Mouse (Mus musculus): Measurements from ENCODE around the gene Prkca. TPM values are rescaled to one million over a fixed set of nuclear protein-coding genes. Genes with fewer than 3 reads are reported as not detected.

Gene Prkca
- polyA plus RNA-seq, 1 experiment from 2014 or later = 1.6 TPM

DNA sequence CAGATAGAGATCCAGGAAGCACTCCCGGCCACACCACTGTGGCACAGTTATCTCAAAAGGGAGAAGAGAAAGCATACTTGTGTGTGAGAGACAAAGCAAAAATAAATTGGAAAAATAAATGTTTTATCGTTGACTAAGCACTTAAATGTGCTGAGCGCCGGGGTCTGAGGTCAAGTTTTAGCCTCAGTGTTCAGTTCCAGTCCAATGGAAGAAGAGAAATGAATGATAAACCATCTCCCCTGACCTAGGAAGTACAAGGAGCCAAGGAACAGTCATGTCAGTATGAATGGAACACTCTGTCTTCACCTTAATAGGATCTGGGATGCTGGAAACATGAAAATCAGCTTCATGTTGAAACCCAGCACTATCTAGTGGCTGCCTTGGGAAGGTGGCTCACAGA, 113.6 kb downstream of the Prkca start:
- Histone ChIP-seq H3K27ac (no peak overlapping the region), H3K36me3 (replicated peaks) (no peaks in the 10 kb centered on the region), H3K4me1 (peaks cover 18% of the 10 kb centered on the region), H3K9me3 (no peaks in the 10 kb centered on the region), H3K27me3 (ENCODE audit: poor library complexity, severe bottlenecking) (no peaks in the 10 kb centered on the region), H3K4me3 (no peak overlapping the region)
- DNase-seq (ENCODE audit: extremely low spot score, low spot score) = no peak
- 97% methylated on average over 4 of the region's 4 CpGs for WGBS

- Histone ChIP-seq H3K36me3 (replicated peaks) (no peaks in the 10 kb centered on the region), H3K27me3 (ENCODE audit: poor library complexity, severe bottlenecking) (no peaks in the 10 kb centered on the region), H3K27ac (no peak overlapping the region), H3K4me1 (peaks cover 21% of the 10 kb centered on the region), H3K4me3 (no peak overlapping the region), H3K9me3 (no peaks in the 10 kb centered on the region)
- WGBS = 87% methylated on average over 8 of the region's 8 CpGs
- no peak for DNase-seq (ENCODE audit: extremely low spot score, low spot score)
Observed at GRCm38 (mm10) chr11:108229176-108229946, 114.4 kb downstream of the Prkca start.

- no peaks in the 10 kb centered on the region for H3K36me3 ChIP-seq (replicated peaks)
- peaks cover 30% of the 10 kb centered on the region for H3K4me1 ChIP-seq
- H3K27ac ChIP-seq = no peak overlapping the region
- no peaks in the 10 kb centered on the region for H3K27me3 ChIP-seq (ENCODE audit: poor library complexity, severe bottlenecking)
- 81% methylated on average over 4 of the region's 4 CpGs for WGBS
- H3K4me3 ChIP-seq = no peak overlapping the region
- no peaks in the 10 kb centered on the region for H3K9me3 ChIP-seq
- no peak for DNase-seq (ENCODE audit: extremely low spot score, low spot score)
Observed at GRCm38 (mm10) chr11:108228497-108228896, 115.2 kb downstream of the Prkca start.

DNA sequence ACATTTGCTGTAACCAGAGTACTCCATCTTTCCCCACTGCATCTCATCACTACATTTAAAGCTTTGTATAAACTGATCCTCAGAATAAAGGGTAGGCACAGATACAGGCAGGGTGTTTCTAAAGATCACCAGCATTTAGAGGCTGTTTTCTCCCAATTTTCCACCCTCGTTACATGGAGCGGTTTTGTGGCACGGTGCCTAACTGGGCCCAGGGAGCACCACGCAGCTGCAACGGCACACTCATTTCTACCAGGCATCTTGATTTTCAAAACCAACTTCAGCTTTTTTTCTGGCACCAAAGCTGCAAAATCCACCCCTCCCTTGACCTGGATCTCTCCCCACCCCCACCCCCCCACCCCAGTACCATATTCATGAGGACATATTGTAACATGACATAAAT, 117.5 kb downstream of the Prkca start:
- H3K4me1 ChIP-seq = peaks cover 36% of the 10 kb centered on the region
- no peaks in the 10 kb centered on the region for H3K36me3 ChIP-seq (replicated peaks)
- WGBS = 95% methylated on average over 5 of the region's 5 CpGs
- no peak overlapping the region for H3K27ac ChIP-seq
- H3K4me3 ChIP-seq = no peak overlapping the region
- no peak for DNase-seq (ENCODE audit: extremely low spot score, low spot score)
- no peaks in the 10 kb centered on the region for H3K9me3 ChIP-seq
- H3K27me3 ChIP-seq (ENCODE audit: poor library complexity, severe bottlenecking) = no peaks in the 10 kb centered on the region

GRCm38 (mm10) chr11:108224233-108224973, 119.3 kb downstream of the Prkca start:
- peaks cover 36% of the 10 kb centered on the region for H3K4me1 ChIP-seq
- no peak overlapping the region for H3K4me3 ChIP-seq
- H3K9me3 ChIP-seq = no peaks in the 10 kb centered on the region
- no peaks in the 10 kb centered on the region for H3K36me3 ChIP-seq (replicated peaks)
- no peak for DNase-seq (ENCODE audit: extremely low spot score, low spot score)
- H3K27ac ChIP-seq = no peak overlapping the region
- H3K27me3 ChIP-seq (ENCODE audit: poor library complexity, severe bottlenecking) = no peaks in the 10 kb centered on the region
- 53% methylated on average over 11 of the region's 11 CpGs for WGBS

DNA sequence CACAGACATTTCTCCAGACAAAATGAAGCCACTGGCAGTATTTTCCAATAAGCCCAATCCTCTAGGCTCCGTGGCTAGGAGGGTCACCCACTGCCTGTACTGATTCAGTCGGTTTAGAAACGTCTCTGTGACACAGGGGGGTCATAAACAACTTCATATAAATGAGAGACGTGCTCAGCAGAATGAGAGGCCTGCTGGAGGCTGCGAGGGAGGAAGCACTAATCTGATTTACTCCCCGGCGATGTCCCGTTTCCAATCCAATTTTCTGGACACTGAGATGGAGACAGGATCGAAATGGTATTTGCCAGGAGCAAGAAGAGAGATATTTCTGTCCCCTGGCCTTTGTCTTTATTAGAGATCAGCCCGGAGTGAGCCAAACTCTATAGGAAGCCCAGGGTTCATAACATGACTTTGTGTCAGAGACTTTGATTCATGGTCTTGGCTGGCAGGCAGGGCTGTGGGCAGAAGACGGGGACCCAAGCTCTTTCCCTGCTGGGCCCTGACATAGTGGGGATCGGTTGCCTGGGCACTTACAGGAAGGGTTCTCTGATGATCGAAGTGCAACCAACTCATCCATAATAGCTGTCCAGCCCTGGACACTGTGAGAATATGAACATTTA, 120.0 kb downstream of the Prkca start:
- Histone ChIP-seq H3K4me3 (no peak overlapping the region), H3K27ac (no peak overlapping the region), H3K4me1 (peaks cover 36% of the 10 kb centered on the region), H3K36me3 (replicated peaks) (no peaks in the 10 kb centered on the region), H3K9me3 (no peaks in the 10 kb centered on the region), H3K27me3 (ENCODE audit: poor library complexity, severe bottlenecking) (no peaks in the 10 kb centered on the region)
- DNase-seq (ENCODE audit: extremely low spot score, low spot score) = no peak
- WGBS = 72% methylated on average over 13 of the region's 13 CpGs

GRCm38 (mm10) chr11:108223154-108223553, 120.6 kb downstream of the Prkca start:
- WGBS = 91% methylated on average over 6 of the region's 6 CpGs
- no peak for DNase-seq (ENCODE audit: extremely low spot score, low spot score)
- H3K4me1 ChIP-seq = peaks cover 32% of the 10 kb centered on the region
- no peaks in the 10 kb centered on the region for H3K9me3 ChIP-seq
- no peaks in the 10 kb centered on the region for H3K36me3 ChIP-seq (replicated peaks)
- no peaks in the 10 kb centered on the region for H3K27me3 ChIP-seq (ENCODE audit: poor library complexity, severe bottlenecking)
- H3K27ac ChIP-seq = no peak overlapping the region
- no peak overlapping the region for H3K4me3 ChIP-seq

GRCm38 (mm10) chr11:108222616-108223015, 121.1 kb downstream of the Prkca start:
- no peaks in the 10 kb centered on the region for H3K9me3 ChIP-seq
- WGBS = 85% methylated on average over 8 of the region's 8 CpGs
- peaks cover 27% of the 10 kb centered on the region for H3K4me1 ChIP-seq
- peak overlapping the region; percentile 3; the same call in 1 of the 2 replicates for H3K27ac ChIP-seq
- H3K4me3 ChIP-seq = no peak overlapping the region
- H3K27me3 ChIP-seq (ENCODE audit: poor library complexity, severe bottlenecking) = no peaks in the 10 kb centered on the region
- H3K36me3 ChIP-seq (replicated peaks) = no peaks in the 10 kb centered on the region
- DNase-seq (ENCODE audit: extremely low spot score, low spot score) = no peak

DNA sequence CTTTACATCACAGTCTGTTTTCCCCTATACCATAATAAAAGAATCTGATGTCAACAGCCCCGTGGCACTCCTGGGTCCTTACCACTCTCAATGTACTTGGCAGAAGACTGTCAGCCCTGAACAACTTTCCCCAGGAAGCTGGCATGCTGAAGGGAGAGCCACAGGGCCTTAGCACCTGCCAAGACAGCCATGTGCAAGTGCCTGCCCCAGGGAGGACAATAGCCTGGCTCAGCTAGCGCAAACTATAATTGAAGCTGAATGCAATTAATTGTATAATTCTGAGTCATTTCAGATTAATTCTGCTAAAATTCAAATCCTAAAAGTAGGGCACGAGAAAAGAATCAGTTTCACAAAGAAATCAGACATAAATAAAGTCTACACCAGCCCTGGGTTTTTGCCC, 121.7 kb downstream of the Prkca start:
- Histone ChIP-seq H3K9me3 (no peaks in the 10 kb centered on the region), H3K27me3 (ENCODE audit: poor library complexity, severe bottlenecking) (no peaks in the 10 kb centered on the region), H3K4me1 (peaks cover 22% of the 10 kb centered on the region), H3K4me3 (no peak overlapping the region), H3K27ac (no peak overlapping the region), H3K36me3 (replicated peaks) (no peaks in the 10 kb centered on the region)
- DNase-seq (ENCODE audit: extremely low spot score, low spot score) = no peak
- WGBS = 88% methylated on average over 3 of the region's 3 CpGs

DNA sequence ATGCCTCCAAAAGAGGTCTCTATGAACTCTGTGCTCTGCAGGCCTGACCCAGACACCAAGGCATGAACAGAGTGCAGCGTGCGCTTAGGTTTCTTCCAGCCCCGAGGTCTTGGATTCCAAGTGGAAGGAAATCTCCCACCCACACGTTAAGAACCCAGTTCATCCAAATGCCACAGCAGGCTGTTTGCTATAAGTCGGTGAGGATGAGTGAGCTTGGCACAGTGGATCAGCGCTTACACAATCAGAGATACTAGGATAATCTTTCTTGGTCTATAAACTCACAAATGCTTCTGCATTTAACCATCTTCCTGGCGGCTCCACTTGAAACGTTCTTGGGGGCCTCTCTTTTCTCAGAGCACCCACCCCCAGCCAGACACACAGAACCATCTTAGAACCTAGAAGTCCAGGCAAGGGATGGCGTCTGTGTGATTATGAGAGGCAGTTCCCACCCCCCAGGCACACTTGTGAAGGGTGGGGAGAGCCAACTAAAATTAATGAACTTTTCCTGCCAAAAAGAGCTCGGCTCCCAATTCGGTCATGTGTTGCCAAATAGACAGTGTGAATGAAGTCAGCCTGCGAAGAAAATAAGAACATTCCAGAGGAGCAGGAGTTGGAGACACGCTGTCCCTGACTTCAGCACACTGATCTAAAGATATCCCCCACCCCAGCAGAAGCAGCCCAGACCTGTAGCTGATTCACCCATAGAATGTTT, 122.4 kb downstream of the Prkca start:
- Histone ChIP-seq H3K4me3 (no peak overlapping the region), H3K27me3 (ENCODE audit: poor library complexity, severe bottlenecking) (no peaks in the 10 kb centered on the region), H3K36me3 (replicated peaks) (no peaks in the 10 kb centered on the region), H3K4me1 (peaks cover 21% of the 10 kb centered on the region), H3K9me3 (no peaks in the 10 kb centered on the region), H3K27ac (no peak overlapping the region)
- 91% methylated on average over 13 of the region's 13 CpGs for WGBS
- no peak for DNase-seq (ENCODE audit: extremely low spot score, low spot score)

DNA sequence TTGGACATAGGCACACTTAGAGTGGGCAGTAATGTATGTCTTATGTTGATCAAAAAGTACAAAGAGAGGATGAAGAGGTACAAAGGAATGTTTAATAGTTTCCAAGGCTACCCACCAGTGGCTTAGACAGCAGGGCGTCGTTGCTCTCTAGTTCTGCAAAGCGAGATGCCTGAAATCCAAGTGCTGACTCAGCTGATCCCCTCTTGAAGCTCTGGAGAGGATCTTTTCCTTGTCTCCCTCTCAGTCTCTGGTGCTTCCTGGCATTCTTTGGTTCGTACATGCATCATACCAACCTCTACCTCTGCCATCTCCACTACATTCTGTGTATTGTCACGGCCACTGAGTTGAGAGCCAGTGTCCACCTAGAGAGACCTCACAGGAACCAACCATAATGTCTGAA, 123.1 kb downstream of the Prkca start:
- Histone ChIP-seq H3K27me3 (ENCODE audit: poor library complexity, severe bottlenecking) (no peaks in the 10 kb centered on the region), H3K9me3 (no peaks in the 10 kb centered on the region), H3K4me3 (no peak overlapping the region), H3K36me3 (replicated peaks) (no peaks in the 10 kb centered on the region), H3K27ac (no peak overlapping the region), H3K4me1 (peaks cover 26% of the 10 kb centered on the region)
- no peak for DNase-seq (ENCODE audit: extremely low spot score, low spot score)
- WGBS = 87% methylated on average over 5 of the region's 5 CpGs

GRCm38 (mm10) chr11:108217043-108217442, 126.7 kb downstream of the Prkca start:
- no peak overlapping the region for H3K27ac ChIP-seq
- WGBS = 91% methylated on average over 8 of the region's 8 CpGs
- no peak overlapping the region for H3K4me3 ChIP-seq
- peaks cover 17% of the 10 kb centered on the region for H3K4me1 ChIP-seq
- H3K27me3 ChIP-seq (ENCODE audit: poor library complexity, severe bottlenecking) = no peaks in the 10 kb centered on the region
- no peak for DNase-seq (ENCODE audit: extremely low spot score, low spot score)
- H3K36me3 ChIP-seq (replicated peaks) = no peaks in the 10 kb centered on the region
- H3K9me3 ChIP-seq = no peaks in the 10 kb centered on the region
